In genomic region chr2:152307186-152307585, GRCm38 (mm10) we compare ENCODE assay signal across 24 mouse cellular contexts. TPM values are rescaled to one million over a fixed set of nuclear protein-coding genes. Genes with fewer than 3 reads are reported as not detected.
DNase-seq lines count a peak whose midpoint lies in the region; ATAC-seq and TF ChIP-seq lines count a peak whose summit lies in the region.
"Had no signal": no experiment of that assay in that cellular context is flagged by ENCODE, and none has a peak within 500 bp of the region (broad histone marks: within the 10 kb centered on the region; RNA-seq: fewer than 3 reads in every experiment).

No protein-coding gene starts in this region.

- ATAC-seq in kidney, embryonic 14.5 days (ENCODE audit: low FRiP score, low TSS enrichment): no peak
- ATAC-seq: activated CD4-positive, CD25-positive, alpha-beta regulatory T cell, adult 4 months; CD4-positive, CD25-positive, alpha-beta regulatory T cell, adult 4 months; Patski had no signal

- TF ChIP-seq POLR2A in CH12.LX (IDR thresholded peaks at IDR 0.05; ENCODE audit: low read depth, low read length) (no peak), MEL (IDR thresholded peaks at IDR 0.05; ENCODE audit: control insufficient read depth in 1 of 2, insufficient read depth in 1 of 2, low read depth in 1 of 2, low read length in 2 of 2, poor library complexity in 1 of 2) (no peak)

- H3K79me2 ChIP-seq in CH12.LX (replicated peaks; ENCODE audit: control insufficient read depth, extremely low read depth, insufficient read depth, poor library complexity, severe bottlenecking) (no peaks in the 10 kb centered on the region), MEL (ENCODE audit: control insufficient read depth, insufficient read depth, low read length, poor library complexity) (no peaks in the 10 kb centered on the region)

- TF ChIP-seq RAD21 in CH12.LX (IDR thresholded peaks at IDR 0.05; ENCODE audit: low read depth, low read length) (no peak), MEL (IDR thresholded peaks at IDR 0.05; ENCODE audit: low read depth, low read length) (no peak)

- 86% methylated on average over 3 of the region's 3 CpGs for WGBS in kidney, embryonic 14.5 days

- no peaks in the 10 kb centered on the region for H3K27me3 ChIP-seq in CH12.LX (replicated peaks)
- no peaks in the 10 kb centered on the region for H3K27me3 ChIP-seq in MEL (ENCODE audit: control insufficient read depth in 1 of 2, insufficient read depth in 2 of 2, low read length in 2 of 2)
- H3K27me3 ChIP-seq in kidney, embryonic 14.5 days (ENCODE audit: control insufficient read depth, insufficient read depth, low read length): no peaks in the 10 kb centered on the region
- H3K27me3 ChIP-seq: Patski had no signal

- no peak for TF ChIP-seq CTCF in CH12.LX (conservative IDR thresholded peaks at IDR 0.05 in 1 of 2, IDR thresholded peaks at IDR 0.05 in 1 of 2; ENCODE audit: low read depth in 2 of 2, low read length in 2 of 2)
- no peak for TF ChIP-seq CTCF in MEL (IDR thresholded peaks at IDR 0.05 in 2 of 3, conservative IDR thresholded peaks at IDR 0.05 in 1 of 3; ENCODE audit: control insufficient read depth in 1 of 3, insufficient read depth in 1 of 3, low read depth in 2 of 3, low read length in 3 of 3, poor library complexity in 1 of 3, severe bottlenecking in 1 of 3)

- TF ChIP-seq EP300 in CH12.LX (IDR thresholded peaks at IDR 0.05; ENCODE audit: low read length) (no peak), MEL (IDR thresholded peaks at IDR 0.05; ENCODE audit: low read depth in 1 of 2, low read length in 2 of 2) (no peak)

- no peak overlapping the region for H3K4me3 ChIP-seq in CH12.LX (replicated peaks in 1 of 3; ENCODE audit: low read depth in 2 of 3, low read length in 2 of 3, poor library complexity in 1 of 3)
- H3K4me3 ChIP-seq in ES-E14 (ENCODE audit: insufficient read depth in 1 of 2, low read depth in 1 of 2, low read length in 2 of 2, poor library complexity in 1 of 2, severe bottlenecking in 1 of 2): no peak overlapping the region
- no peak overlapping the region for H3K4me3 ChIP-seq in MEL (ENCODE audit: control insufficient read depth in 1 of 2, insufficient read depth in 1 of 2, low read depth in 2 of 2, low read length in 2 of 2)
- H3K4me3 ChIP-seq in kidney, embryonic 14.5 days (ENCODE audit: low read length): no peak overlapping the region

- H3K4me1 ChIP-seq in CH12.LX (ENCODE audit: control insufficient read depth in 1 of 2, insufficient read depth in 2 of 2) (no peaks in the 10 kb centered on the region), ES-E14 (ENCODE audit: control insufficient read depth in 2 of 2, insufficient read depth in 2 of 2, low read length in 2 of 2, poor library complexity in 1 of 2) (no peaks in the 10 kb centered on the region; a peak in 1 of 4 replicates), MEL (ENCODE audit: control insufficient read depth in 1 of 2, insufficient read depth in 2 of 2, low read length in 2 of 2) (peaks cover 5% of the 10 kb centered on the region in 2 experiments; a peak in 3 of 4 replicates)
- no peaks in the 10 kb centered on the region for H3K4me1 ChIP-seq in kidney, embryonic 14.5 days (ENCODE audit: control insufficient read depth, insufficient read depth, low read length)

- H3K36me3 ChIP-seq in CH12.LX (replicated peaks in 1 of 2; ENCODE audit: control insufficient read depth in 1 of 2, insufficient read depth in 1 of 2, low read length in 1 of 2) (peaks cover 72 to 92% of the 10 kb centered on the region in 2 experiments), ES-E14 (ENCODE audit: control insufficient read depth, insufficient read depth, low read length, poor library complexity, severe bottlenecking) (peaks cover 37% of the 10 kb centered on the region), MEL (ENCODE audit: control insufficient read depth in 1 of 2, insufficient read depth in 2 of 2, low read length in 2 of 2) (peaks cover 7 to 31% of the 10 kb centered on the region in 2 experiments)
- H3K36me3 ChIP-seq in kidney, embryonic 14.5 days (ENCODE audit: control insufficient read depth, insufficient read depth, low read length): peaks cover 79% of the 10 kb centered on the region

- no peak for DNase-seq in CH12.LX (ENCODE audit: extremely low read depth)
- DNase-seq in ES-E14 (ENCODE audit: low read depth, low spot score): no peak
- DNase-seq in MEL (ENCODE audit: low read depth, low spot score): no peak
- DNase-seq in adipocyte (ENCODE audit: low spot score): no peak
- DNase-seq in embryo, embryonic 10.5 days (ENCODE audit: low spot score): no peak
- DNase-seq: adrenal gland, adult 2 months; adrenal gland, adult 8-10 months; adrenal gland, postnatal 10 days; adrenal gland, postnatal 14 days; adrenal gland, postnatal 25 days; adrenal gland, postnatal 36 days; B cell, adult 2 months; cerebellum, adult 11 months; cerebellum, adult 11-12 months; cerebellum, adult 18-20 months; cerebellum, adult 2 months; cerebellum, adult 8-10 months; cerebellum, adult 9-10 months; cerebellum, adult 9-11 months had no signal

- H3K9ac ChIP-seq in CH12.LX (ENCODE audit: insufficient read depth, low read depth): no peak overlapping the region
- H3K9ac ChIP-seq in ES-E14 (ENCODE audit: insufficient read depth, low read depth, low read length, poor library complexity, severe bottlenecking): no peak overlapping the region
- H3K9ac ChIP-seq in MEL (ENCODE audit: control insufficient read depth, low read depth, low read length, poor library complexity, severe bottlenecking): no peak overlapping the region
- H3K9ac ChIP-seq in kidney, embryonic 14.5 days (ENCODE audit: low read depth, low read length): no peak overlapping the region

- no peaks in the 10 kb centered on the region for H3K9me3 ChIP-seq in CH12.LX (replicated peaks; ENCODE audit: low read length)
- H3K9me3 ChIP-seq in ES-E14 (ENCODE audit: control insufficient read depth, insufficient read depth, low read depth, low read length): no peaks in the 10 kb centered on the region
- H3K9me3 ChIP-seq in MEL (replicated peaks; ENCODE audit: insufficient read depth, low read length): no peaks in the 10 kb centered on the region
- H3K9me3 ChIP-seq in kidney, embryonic 14.5 days (ENCODE audit: control insufficient read depth, low read length): no peaks in the 10 kb centered on the region
- H3K9me3 ChIP-seq: G1E had no signal

- dilution Hi-C loops in CH12.LX (cut with MboI; ENCODE audit: extremely low pct_ligation_motif_present, extremely low pct_unique_long_range_greater_than_20kb, low sequenced_read_pairs): no loop called here

- in situ Hi-C loops in CH12.LX (cut with MboI; ENCODE audit: low pct_ligation_motif_present, low pct_unique_long_range_greater_than_20kb, low sequenced_read_pairs): no loop called here
- in situ Hi-C loops in ES-E14 (cut with MboI; ENCODE audit: low sequenced_read_pairs in 2 of 2, unreplicated experiment in 2 of 2): no loop called here

- H3K27ac ChIP-seq in CH12.LX (ENCODE audit: insufficient read depth, low read depth) (no peak overlapping the region), ES-E14 (ENCODE audit: insufficient read depth, low read depth, low read length, poor library complexity, severe bottlenecking) (no peak overlapping the region), MEL (ENCODE audit: control insufficient read depth, low read depth, low read length) (no peak overlapping the region)
- H3K27ac ChIP-seq in kidney, embryonic 14.5 days (ENCODE audit: low read depth, low read length): no peak overlapping the region

- no peak overlapping the region for H3K4me2 ChIP-seq in CH12.LX (ENCODE audit: insufficient read depth, low read depth, poor library complexity, severe bottlenecking)
- no peak overlapping the region for H3K4me2 ChIP-seq in kidney, embryonic 14.5 days (replicated peaks; ENCODE audit: low read depth, low read length)

TF ChIP-seq in CH12.LX, 34 proteins besides CTCF, POLR2A, EP300 and RAD21 (continues in another document):
- TF ChIP-seq SMC3 (IDR thresholded peaks at IDR 0.05; ENCODE audit: low read depth, low read length) (no peak), SIN3A (IDR thresholded peaks at IDR 0.05; ENCODE audit: low read length) (no peak)

TF ChIP-seq in ES-E14, 5 proteins besides CTCF, POLR2A, EP300 and RAD21:
- TF ChIP-seq MAFK (IDR thresholded peaks at IDR 0.05; ENCODE audit: insufficient read depth, low read depth, low read length) (peak; percentile 89), ZNF384 (IDR thresholded peaks at IDR 0.05; ENCODE audit: low read depth, low read length) (no peak), ZC3H11A (IDR thresholded peaks at IDR 0.05; ENCODE audit: borderline replicate concordance, low read depth, low read length) (no peak)
TF ChIP-seq in ES-E14: peak in this region for 1.

TF ChIP-seq in MEL, 35 proteins besides CTCF, POLR2A, EP300 and RAD21:
- TF ChIP-seq ZNF384 (IDR thresholded peaks at IDR 0.05; ENCODE audit: low read depth, low read length) (no peak), MAFK (IDR thresholded peaks at IDR 0.05; ENCODE audit: borderline replicate concordance, low read depth, low read length) (0 out of 2 replicates have a peak, but pooled peaks have one; percentile 60), HCFC1 (IDR thresholded peaks at IDR 0.05; ENCODE audit: low read depth, low read length) (no peak)

RNA-seq across cellular contexts. Expression of gene Tbc1d20, which starts 13.6 kb away (rescaled TPM):
- total RNA-seq in CH12.LX (2012; rRNA removed): 14.3 and 15.9 TPM in 2 replicates
- total RNA-seq in CH12.LX (2014; rRNA removed): 13.1 and 17.0 TPM in 2 replicates
- 22.0 and 22.5 TPM in 2 replicates for polyA plus RNA-seq in CH12.LX (2012; ENCODE audit: insufficient read length, low read depth)
- 18.7 and 20.2 TPM in 2 replicates for total RNA-seq in ES-E14 (2012; rRNA removed)
- 19.2 and 19.6 TPM in 2 replicates for total RNA-seq in MEL (2012; rRNA removed)
- polyA plus RNA-seq in MEL (2012; ENCODE audit: insufficient read depth in 1 of 2, insufficient read length in 2 of 2, low read depth in 1 of 2, low replicate concordance in 2 of 2, missing spikeins in 1 of 2): 10 to 100 TPM in 1 of 2 experiments, not detected in 1; 31.4 TPM
- polyA plus RNA-seq in kidney, embryonic 14.5 days (2014; fragmentation: Nextera tagmentation; extraction: Ambion mirVana): 19.4 and 37.4 TPM in 2 replicates

RNA-seq across cellular contexts. Expression of gene Rbck1, which starts 25.3 kb away (rescaled TPM):
- total RNA-seq in CH12.LX (2012; rRNA removed): 118 and 134 TPM in 2 replicates
- total RNA-seq in CH12.LX (2014; rRNA removed): 98.0 and 109 TPM in 2 replicates
- polyA plus RNA-seq in CH12.LX (2012; ENCODE audit: insufficient read length, low read depth): 133 and 143 TPM in 2 replicates
- total RNA-seq in ES-E14 (2012; rRNA removed): 69.9 and 113 TPM in 2 replicates
- total RNA-seq in MEL (2012; rRNA removed): 84.9 and 90.9 TPM in 2 replicates
- 100 to 1,000 TPM in 1 of 2 experiments, 10 to 100 TPM in 1; 92.1 to 162 TPM for polyA plus RNA-seq in MEL (2012; ENCODE audit: insufficient read depth in 1 of 2, insufficient read length in 2 of 2, low read depth in 1 of 2, low replicate concordance in 2 of 2, missing spikeins in 1 of 2)
- 59.1 and 87.1 TPM in 2 replicates for polyA plus RNA-seq in kidney, embryonic 14.5 days (2014; fragmentation: Nextera tagmentation; extraction: Ambion mirVana)

RNA-seq across cellular contexts. Expression of gene Trib3, which starts 36.6 kb away (rescaled TPM):
- total RNA-seq in CH12.LX (2012; rRNA removed): 16.5 and 56.9 TPM in 2 replicates
- 18.2 and 30.0 TPM in 2 replicates for total RNA-seq in CH12.LX (2014; rRNA removed)
- 23.7 and 25.1 TPM in 2 replicates for polyA plus RNA-seq in CH12.LX (2012; ENCODE audit: insufficient read length, low read depth)
- 18.5 and 29.2 TPM in 2 replicates for total RNA-seq in ES-E14 (2012; rRNA removed)
- 6.1 and 62.9 TPM in 2 replicates for total RNA-seq in MEL (2012; rRNA removed)
- polyA plus RNA-seq in MEL (2012; ENCODE audit: insufficient read depth in 1 of 2, insufficient read length in 2 of 2, low read depth in 1 of 2, low replicate concordance in 2 of 2, missing spikeins in 1 of 2): 10 to 100 TPM in 1 of 2 experiments, not detected in 1; 34.9 TPM
- 0.57 and 0.61 TPM in 2 replicates for polyA plus RNA-seq in kidney, embryonic 14.5 days (2014; fragmentation: Nextera tagmentation; extraction: Ambion mirVana)

Comparison
In these comparisons a context has a peak if more than half of its experiments do, and no peak if none do; other contexts are left out.
1. Of the 35 proteins assayed by ChIP-seq in both MEL and CH12.LX: peak only in MEL: none; only in CH12.LX: none; in both: MAFK; in neither: 34.